Mouse (Mus musculus) erythroblast, embryonic 14.5 days (primary cell): ENCODE data around the gene Oca2.

ENCODE experiments used
- GATA1 ChIP-seq: IDR thresholded peaks from 2 replicates; pipeline ENCODE4 v1.6.1; 2012; ENCODE audit warnings: low read length, inconsistent platforms, mixed read lengths
- TAL1 ChIP-seq: IDR thresholded peaks from 3 replicates; pipeline ENCODE4 v1.6.1; 2012; ENCODE audit warnings: low read length, inconsistent platforms, mixed read lengths

DNA sequence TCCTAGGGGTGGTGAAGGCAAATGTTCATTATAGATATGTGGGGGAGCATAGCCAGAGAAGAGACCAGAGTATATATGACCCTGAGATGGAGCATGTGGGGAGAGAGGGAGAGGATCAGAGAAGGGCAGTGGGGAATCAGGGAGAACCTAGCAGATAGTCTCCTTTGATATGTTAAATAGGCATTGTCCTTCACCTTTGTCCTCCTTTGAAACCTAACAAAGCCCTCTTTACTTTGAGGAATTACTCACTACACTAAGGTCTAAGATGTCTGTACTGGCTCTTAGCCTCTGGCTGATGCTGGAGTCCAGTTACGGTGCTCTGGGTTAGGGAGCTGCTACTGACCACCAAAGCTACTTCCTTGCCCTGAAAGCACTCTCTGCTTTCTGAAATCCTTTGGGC, 279.0 kb downstream of the Oca2 start:
- TF ChIP-seq GATA1 (no peak), TAL1 (no peak)
